Mouse (Mus musculus) testis, adult 2 months (tissue): ENCODE data around the gene Bloc1s6. TPM values are rescaled to one million over a fixed set of nuclear protein-coding genes. Genes with fewer than 3 reads are reported as not detected.

Experiments
- H3K27ac ChIP-seq: fragments of 200-500 bp; 2 replicates; pipeline ENCODE4 v1.5.1; 2012; ENCODE audit warnings: low read depth, low read length; ENCODE audit not compliant: control insufficient read depth, insufficient read depth
- H3K27me3 ChIP-seq: fragments of 200-500 bp; 2 replicates; pipeline ENCODE4 v1.6.1; 2012; ENCODE audit warnings: mild to moderate bottlenecking, low read length, moderate library complexity; ENCODE audit not compliant: control insufficient read depth, insufficient read depth
- H3K36me3 ChIP-seq: fragments of 200-500 bp; 2 replicates; pipeline ENCODE4 v1.6.1; 2012; ENCODE audit warnings: mild to moderate bottlenecking, low read length; ENCODE audit not compliant: control insufficient read depth, insufficient read depth
- H3K4me1 ChIP-seq: fragments of 200-500 bp; 2 replicates; pipeline ENCODE4 v1.6.1; 2012; ENCODE audit warnings: low read length; ENCODE audit not compliant: control insufficient read depth, insufficient read depth
- H3K4me3 ChIP-seq: fragments of 200-500 bp; 2 replicates; pipeline ENCODE4 v1.5.1; 2012; ENCODE audit warnings: low read depth, mild to moderate bottlenecking, low read length, moderate library complexity, mixed read lengths; ENCODE audit not compliant: control insufficient read depth
- CTCF ChIP-seq: fragments of 200-500 bp; IDR thresholded peaks from 2 replicates; pipeline ENCODE4 v1.5.1; 2012; ENCODE audit warnings: low read depth, mild to moderate bottlenecking, inconsistent platforms, low read length, moderate library complexity; ENCODE audit not compliant: control insufficient read depth, insufficient read depth, insufficient replicate concordance
- POLR2A ChIP-seq: fragments of 200-500 bp; IDR thresholded peaks from 2 replicates; pipeline ENCODE4 v1.6.1; 2012; ENCODE audit warnings: low read depth, mild to moderate bottlenecking, inconsistent platforms, low read length, moderate library complexity; ENCODE audit not compliant: control insufficient read depth
- polyA plus RNA-seq: library from polyadenylated mRNA; depleted of rRNA; stranded (reverse); fragments of >200 nt; gene quantifications from 2 replicates; pipeline ENCODE4 v1.2.3, GENCODE M21; 2012

Bloc1s6 gene
- polyA plus RNA-seq, 1 experiment = 21.8 TPM

GRCm38 (mm10) chr2:122764526-122764925 lies 26.2 kb downstream of the Bloc1s6 start:
- Histone ChIP-seq H3K4me1 (no peaks in the 10 kb centered on the region), H3K36me3 (no peaks in the 10 kb centered on the region), H3K27ac (no peak overlapping the region), H3K4me3 (no peak overlapping the region), H3K27me3 (no peaks in the 10 kb centered on the region)
- TF ChIP-seq POLR2A (no peak), CTCF (no peak)

- H3K27me3 ChIP-seq = no peaks in the 10 kb centered on the region
- no peak within 1 kb of the TSS for H3K27ac ChIP-seq
- H3K4me1 ChIP-seq = no peaks in the 10 kb centered on the region
- H3K36me3 ChIP-seq = no peaks in the 10 kb centered on the region
- TF ChIP-seq CTCF (no peak), POLR2A (0 out of 2 replicates have a peak, but pooled peaks have one; percentile 39)
- H3K4me3 ChIP-seq = peak within 1 kb of the TSS; percentile 53
These were observed 26.9 kb downstream of the Bloc1s6 start, which contains the start of gene Sqor for GRCm38 (mm10) chr2:122765071-122765793. Sqor (plus strand) TSS chr2:122765237.

- Histone ChIP-seq H3K4me3 (peak overlapping the region; percentile 53), H3K27me3 (no peaks in the 10 kb centered on the region), H3K36me3 (no peaks in the 10 kb centered on the region), H3K4me1 (no peaks in the 10 kb centered on the region), H3K27ac (no peak overlapping the region)
- TF ChIP-seq CTCF (no peak), POLR2A (no peak)
These were observed 27.5 kb downstream of the Bloc1s6 start for GRCm38 (mm10) chr2:122765794-122766145.

- H3K36me3 ChIP-seq = no peaks in the 10 kb centered on the region
- H3K4me1 ChIP-seq = no peaks in the 10 kb centered on the region
- TF ChIP-seq POLR2A (no peak), CTCF (no peak)
- no peak overlapping the region for H3K27ac ChIP-seq
- H3K4me3 ChIP-seq = peak overlapping the region; percentile 59; the same call in 1 of the 2 replicates
- H3K27me3 ChIP-seq = no peaks in the 10 kb centered on the region
These were observed 32.7 kb downstream of the Bloc1s6 start for GRCm38 (mm10) chr2:122771002-122771401.

GRCm38 (mm10) chr2:122772899-122773298 lies 34.6 kb downstream of the Bloc1s6 start:
- Histone ChIP-seq H3K4me1 (no peaks in the 10 kb centered on the region), H3K4me3 (peak overlapping the region; percentile 40; the same call in 1 of the 2 replicates), H3K36me3 (no peaks in the 10 kb centered on the region), H3K27me3 (no peaks in the 10 kb centered on the region), H3K27ac (no peak overlapping the region)
- TF ChIP-seq POLR2A (no peak), CTCF (no peak)

- no peaks in the 10 kb centered on the region for H3K27me3 ChIP-seq
- H3K4me3 ChIP-seq = no peak overlapping the region
- TF ChIP-seq CTCF (no peak), POLR2A (no peak)
- no peak overlapping the region for H3K27ac ChIP-seq
- H3K4me1 ChIP-seq = no peaks in the 10 kb centered on the region
- H3K36me3 ChIP-seq = no peaks in the 10 kb centered on the region
These were observed 37.2 kb downstream of the Bloc1s6 start for GRCm38 (mm10) chr2:122775491-122775890.

- no peak for TF ChIP-seq CTCF
- TF ChIP-seq POLR2A = no peak
- H3K27me3 ChIP-seq = no peaks in the 10 kb centered on the region
- H3K4me3 ChIP-seq = no peak overlapping the region
- no peak overlapping the region for H3K27ac ChIP-seq
- no peaks in the 10 kb centered on the region for H3K36me3 ChIP-seq
- no peaks in the 10 kb centered on the region for H3K4me1 ChIP-seq
These were observed 38.5 kb downstream of the Bloc1s6 start for GRCm38 (mm10) chr2:122776823-122777222.
